Comparison of ENCODE assay signal across 15 mouse cellular contexts in genomic region chr1:152656601-152657000, GRCm38 (mm10).
"Had no signal": no experiment of that assay in that cellular context is flagged by ENCODE, and none has a peak within 500 bp of the region (broad histone marks: within the 10 kb centered on the region; RNA-seq: fewer than 3 reads in every experiment).

No protein-coding gene starts in this region.

- H3K27ac ChIP-seq: lung, embryonic 15.5 days; macrophage; midbrain, embryonic 13.5 days; midbrain, embryonic 15.5 days; neural tube, embryonic 12.5 days; stomach, embryonic 15.5 days; stomach, postnatal 0 days had no signal

- DNase-seq: lung, adult 2 months; lung, postnatal 14 days; lung, postnatal 36 days; right cerebral cortex, postnatal 14 days; thymus, adult 2 months; thymus, postnatal 25 days; thymus, postnatal 4 days had no signal

- H3K4me3 ChIP-seq: lung, embryonic 15.5 days; megakaryocyte, embryonic 14.5 days; midbrain, embryonic 13.5 days; midbrain, embryonic 15.5 days; neural tube, embryonic 12.5 days; stomach, embryonic 15.5 days had no signal
